Mouse (Mus musculus): ENCODE results near the gene Fcgrt.
A peak's percentile ranks its signal among the peaks of the same experiment; 100 is the strongest.

GRCm38 (mm10) chr7:45086084-45086483 is 17.6 kb downstream of the Fcgrt start:
- TF ChIP-seq CTCF (IDR thresholded peaks at IDR 0.05) = peak; percentile 45
- no peak for TF ChIP-seq EP300 (IDR thresholded peaks at IDR 0.05)
